Mouse (Mus musculus) Muller cell, postnatal 12 days (primary cell): ENCODE data around the gene Pml.

Source experiments
- DNase-seq: peaks from one replicate; pipeline ENCODE4 v3.0.0-alpha.2; 2015; ENCODE audit errors: inconsistent ontology term

The Pml gene

GRCm38 (mm10) chr9:58168880-58169279 is 80.7 kb downstream of the Pml start:
- DNase-seq = no peak
